Mouse (Mus musculus) ovary, postnatal 10 days (tissue): ENCODE results near the gene Map3k5.

Experiments used
- DNase-seq: peaks from one replicate; pipeline ENCODE4 v3.0.0; 2022; ENCODE audit warnings: low spot score

The Map3k5 gene

DNA sequence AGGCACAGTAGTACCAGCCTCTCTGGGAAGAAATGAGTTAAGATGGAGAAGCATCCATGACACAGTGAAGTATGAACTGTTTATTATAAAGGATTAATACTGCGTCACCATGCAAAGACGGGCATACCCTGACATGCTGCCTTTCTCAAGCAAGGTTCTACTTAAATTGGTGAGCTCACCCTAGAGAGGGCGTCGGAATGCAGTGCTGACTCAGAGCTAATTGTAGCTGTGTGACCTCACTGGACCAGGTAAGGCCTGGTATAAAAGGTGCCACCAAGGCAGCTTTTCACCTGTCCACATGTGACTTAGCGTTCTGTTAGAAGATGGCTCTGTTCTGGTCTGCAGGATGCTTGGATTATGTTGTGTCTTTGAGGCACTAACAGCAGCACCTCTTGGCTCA is 225.0 kb downstream of the Map3k5 start:
- no peak for DNase-seq

DNA sequence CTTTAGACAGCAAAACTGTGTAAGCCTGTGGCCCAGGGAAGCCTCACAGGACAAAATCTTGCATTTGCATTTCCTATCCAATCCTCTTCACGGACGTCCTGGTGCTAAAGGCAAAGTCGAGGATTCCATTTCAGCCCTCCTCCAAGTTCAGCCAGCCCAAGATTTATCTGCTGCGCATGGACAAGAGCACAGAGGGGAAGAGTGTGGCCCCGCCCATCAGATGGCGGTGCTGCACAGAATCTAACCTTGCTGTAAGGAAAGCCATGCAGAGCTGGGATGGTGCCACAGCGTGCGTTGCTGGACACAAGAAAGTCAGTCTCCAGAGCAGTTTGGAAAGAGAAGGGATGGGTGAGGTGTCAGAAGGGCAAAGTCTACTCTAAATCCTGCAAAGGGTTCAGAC is 226.6 kb downstream of the Map3k5 start:
- no peak for DNase-seq

DNA sequence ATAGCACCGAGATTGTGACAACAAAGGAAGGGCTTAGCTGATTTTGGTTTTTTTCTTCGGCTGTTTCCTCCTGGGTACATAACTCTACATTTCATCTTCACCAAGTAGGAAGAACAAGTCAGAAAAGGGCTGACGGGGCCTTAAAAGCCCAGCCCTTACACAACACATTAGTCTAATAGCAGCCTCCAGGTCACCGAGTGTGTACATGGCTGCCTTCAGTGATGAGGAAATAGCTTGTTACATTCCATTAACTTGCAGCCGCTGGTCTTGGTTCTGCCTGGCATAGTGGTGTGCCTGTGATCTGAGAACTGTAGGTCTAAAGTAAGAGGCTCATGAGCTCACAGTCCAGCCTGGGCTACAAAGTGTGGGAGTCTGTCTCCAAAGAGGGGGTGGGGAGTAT is 230.5 kb downstream of the Map3k5 start:
- DNase-seq, result no peak

DNA sequence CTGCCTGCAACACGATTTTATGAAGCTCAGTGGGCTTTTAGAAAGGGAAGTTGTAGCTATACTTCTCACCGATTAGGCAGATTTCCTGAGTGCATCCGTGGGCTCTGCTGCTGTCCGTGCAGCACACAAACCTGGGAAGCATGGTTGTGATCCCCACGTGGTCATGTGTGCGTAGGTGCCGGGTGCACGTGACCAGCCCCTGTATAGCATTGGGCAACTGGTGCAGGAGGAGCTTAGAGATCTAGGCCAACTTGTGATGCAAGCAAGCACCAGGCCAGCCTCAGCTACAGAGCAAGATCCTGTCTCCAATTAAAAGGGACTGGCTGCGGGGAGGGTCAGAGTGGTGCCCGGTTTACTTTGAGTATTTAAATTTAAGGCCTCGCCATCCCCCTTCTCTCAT is 232.5 kb downstream of the Map3k5 start:
- no peak for DNase-seq

DNA sequence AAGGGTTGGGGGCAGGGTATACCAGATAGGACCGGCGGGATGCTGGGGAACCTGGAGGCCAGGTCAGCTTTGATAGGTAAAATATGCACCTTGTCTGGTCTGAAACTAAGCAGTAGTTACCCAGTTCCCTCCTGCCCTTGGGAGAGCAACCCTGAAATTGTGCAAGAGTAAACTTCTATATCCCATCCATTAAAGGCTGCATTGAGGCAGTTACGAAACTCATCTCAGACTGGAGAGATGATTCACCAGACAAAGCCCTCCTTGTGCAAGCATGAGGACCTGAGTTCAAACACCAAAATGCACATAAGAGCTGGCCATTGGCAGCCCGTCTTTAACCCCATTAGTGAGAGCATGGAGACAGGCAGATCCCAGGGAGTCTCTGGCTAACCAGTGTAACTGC is 233.2 kb downstream of the Map3k5 start:
- DNase-seq, result no peak

DNA sequence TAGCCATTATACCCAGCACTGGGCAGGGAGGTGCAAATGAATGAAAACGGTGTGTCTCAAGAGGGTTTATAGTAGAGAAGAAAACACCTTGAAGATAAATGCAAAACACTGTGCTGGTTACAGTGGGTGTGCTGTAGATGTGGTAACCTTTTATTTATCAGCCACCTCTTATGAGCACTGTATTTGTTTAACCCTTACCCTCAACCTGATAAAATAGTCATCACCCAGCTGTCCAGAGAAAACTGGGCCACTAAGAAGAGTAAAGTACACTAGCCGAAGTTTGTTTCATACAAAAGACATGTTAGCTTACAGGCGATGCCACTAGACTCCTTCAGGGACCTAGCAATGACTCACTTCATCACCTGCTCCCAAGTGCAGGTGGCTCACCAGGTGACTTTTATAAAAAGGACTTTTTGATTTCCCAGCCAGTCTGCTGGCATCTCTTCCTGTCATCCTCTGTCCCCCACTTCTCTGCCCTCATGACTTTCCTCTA is 235.0 kb downstream of the Map3k5 start:
- DNase-seq, result no peak

DNA sequence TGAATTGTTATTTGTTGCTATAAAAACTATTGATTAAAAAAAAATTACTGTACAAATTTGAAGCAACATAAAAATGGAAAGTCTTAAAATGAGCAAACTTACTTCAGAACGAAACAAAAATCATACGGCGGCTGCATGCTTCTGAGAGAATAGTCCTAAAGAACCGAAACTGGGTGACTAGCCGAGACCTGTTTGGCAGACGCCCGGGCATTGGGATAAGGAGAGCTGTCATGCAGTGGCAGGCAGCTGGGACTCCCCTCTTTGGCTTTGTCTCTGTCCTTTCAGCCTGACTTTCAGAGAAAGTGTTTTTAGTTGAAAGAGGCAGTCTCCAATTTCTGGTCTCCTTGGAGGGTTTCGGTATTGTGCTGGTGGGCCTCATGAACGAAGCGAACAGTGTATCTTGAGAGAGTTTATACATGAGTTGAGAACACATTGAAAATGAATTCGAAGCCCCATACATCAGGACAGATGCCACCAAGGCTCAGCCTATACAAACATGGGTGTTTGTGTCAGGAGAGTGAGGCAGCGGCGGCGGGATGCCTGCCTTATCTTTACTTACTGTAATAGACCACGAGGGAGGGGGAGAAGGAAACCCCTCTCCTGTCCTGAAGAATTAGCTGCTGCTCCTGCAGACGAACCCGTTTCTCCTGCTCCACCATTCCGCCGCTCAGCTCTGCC is 235.8 kb downstream of the Map3k5 start:
- DNase-seq, result no peak

DNA sequence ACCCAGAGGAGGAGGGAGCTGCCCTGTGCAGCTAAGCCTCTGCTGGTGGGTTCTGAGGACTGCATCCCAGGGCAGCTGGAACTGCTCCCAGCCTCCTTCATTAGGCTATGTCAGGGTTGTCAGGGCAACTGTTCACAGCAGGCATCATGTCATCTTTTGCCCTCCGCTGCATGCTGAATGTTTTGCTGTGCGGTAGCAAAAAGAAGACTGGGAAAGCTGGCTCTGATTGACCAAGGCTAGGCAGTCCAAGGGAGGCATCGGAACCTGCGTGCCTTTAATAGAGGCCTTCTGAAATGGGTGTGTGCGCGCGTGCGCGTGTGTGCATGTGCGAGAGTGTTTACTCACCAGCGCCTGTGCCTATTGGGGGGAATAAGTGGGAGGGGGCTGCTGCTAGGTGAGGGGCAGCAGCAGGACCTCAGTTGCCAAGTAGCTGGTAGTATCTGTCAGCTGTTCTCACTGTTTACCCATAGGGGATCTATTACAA is 236.4 kb downstream of the Map3k5 start:
- DNase-seq, result no peak

DNA sequence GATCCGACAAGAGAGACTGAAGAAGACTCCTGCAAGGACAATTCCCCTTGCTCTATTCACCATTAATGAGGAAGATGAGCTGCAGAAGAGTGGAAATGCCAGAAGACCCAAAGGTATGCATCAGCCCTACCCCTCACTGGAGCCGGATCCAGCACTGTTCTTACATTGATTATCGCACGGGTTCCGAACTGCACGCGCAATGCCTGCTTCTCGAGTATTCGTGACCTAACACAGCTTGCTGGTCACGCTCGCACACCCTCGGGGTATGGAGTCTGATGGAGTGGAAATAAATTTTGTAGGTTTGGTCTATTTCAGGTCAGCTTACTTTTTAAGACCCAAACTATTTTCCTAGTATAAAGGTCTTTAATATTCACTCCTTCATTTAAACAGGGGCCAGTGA is 236.9 kb downstream of the Map3k5 start:
- DNase-seq, result no peak

DNA sequence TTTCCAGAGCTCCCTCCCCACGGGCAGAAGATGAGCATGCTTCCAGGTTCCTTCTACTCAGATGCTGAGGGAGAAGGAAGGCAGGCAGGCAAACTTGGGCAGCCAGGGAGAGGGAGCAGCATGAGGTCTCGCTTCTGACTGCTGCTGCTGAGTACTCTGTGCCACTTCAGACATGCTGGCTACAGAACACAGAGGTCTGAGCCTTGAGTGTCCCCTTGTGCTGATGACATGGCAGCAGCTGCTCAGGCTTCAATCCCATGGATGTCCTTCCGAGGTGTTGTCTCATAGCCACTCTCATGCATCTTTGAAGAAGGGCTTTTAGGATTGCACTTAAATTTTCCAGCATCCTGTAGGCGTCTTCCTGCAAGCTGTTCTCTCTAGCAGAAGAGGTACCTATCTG is 237.5 kb downstream of the Map3k5 start:
- DNase-seq, result no peak

DNA sequence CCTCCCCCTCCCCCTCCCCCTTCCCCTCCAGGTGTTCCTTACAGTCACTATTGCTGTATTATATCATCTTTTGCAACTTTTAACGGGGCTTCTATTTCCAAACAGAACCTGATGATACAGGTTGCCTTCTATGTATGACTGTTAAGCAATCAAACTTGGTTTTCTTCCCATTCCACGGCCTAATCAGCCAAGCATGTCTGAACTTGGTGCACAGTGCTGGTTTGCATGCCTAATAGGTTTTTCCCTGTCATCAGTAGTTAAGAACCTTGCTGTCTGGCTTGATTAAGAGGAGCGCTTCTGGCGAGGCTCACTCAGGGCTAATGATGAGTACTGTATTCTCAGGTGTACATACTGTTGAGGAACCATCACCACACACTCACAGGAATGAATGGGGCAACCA is 239.5 kb downstream of the Map3k5 start:
- DNase-seq, result no peak

DNA sequence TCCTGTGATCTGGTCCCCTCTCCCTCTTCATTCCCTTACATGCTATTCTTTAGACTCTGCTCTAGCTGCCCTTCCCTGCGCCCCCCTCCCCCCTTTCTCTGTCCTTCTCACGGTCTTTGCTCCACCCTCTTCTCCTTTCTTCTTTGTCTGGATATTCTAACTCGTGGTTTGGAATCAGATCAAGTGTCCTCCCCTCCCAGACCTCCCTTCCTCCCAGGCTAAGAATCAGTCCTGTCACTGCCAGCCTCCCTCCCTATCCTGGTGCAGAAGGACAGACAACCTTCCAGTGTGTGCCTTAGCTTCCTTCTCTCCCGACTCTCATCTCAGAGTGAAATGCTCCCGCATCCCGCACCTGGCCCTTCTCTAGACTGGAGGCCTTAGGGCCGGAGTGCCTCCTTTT is 241.8 kb downstream of the Map3k5 start:
- no peak for DNase-seq

DNA sequence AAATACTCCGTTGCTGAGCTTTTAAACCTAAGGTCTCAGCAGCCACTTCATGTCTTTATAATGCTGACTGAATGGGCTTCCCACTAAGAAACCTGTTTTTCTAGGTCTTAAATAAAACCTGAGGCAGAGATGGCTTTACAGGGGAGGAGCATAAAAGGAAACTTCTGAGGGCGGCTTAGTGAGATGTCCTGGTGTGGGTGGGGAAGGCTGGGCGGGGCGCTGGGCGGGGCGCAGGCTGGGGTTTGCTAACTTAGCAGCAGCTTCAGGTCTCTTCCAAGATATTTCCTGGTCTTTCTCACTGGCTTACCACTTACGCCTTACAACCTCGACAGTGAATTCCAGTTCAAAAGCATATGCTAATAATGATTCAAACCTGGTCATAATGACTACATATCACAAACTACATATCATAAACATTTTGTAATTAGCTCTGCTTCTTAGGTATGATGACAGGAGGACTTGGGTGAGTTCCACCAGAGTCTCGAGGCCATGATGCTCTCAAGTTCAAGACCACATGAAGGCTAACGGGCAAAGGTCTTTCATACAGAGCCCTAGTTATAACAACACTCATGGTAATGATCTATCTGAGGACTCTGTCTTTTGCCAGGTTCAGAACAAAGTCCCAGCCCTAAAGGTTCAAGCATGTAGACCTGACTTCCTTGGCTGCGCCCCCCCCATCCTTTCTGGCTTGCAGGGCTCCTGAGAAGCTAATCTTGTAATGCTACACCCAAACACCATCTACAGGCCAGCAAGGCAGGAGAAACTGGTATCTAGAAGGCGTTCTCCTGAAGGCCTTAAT is 244.7 kb downstream of the Map3k5 start:
- no peak for DNase-seq

DNA sequence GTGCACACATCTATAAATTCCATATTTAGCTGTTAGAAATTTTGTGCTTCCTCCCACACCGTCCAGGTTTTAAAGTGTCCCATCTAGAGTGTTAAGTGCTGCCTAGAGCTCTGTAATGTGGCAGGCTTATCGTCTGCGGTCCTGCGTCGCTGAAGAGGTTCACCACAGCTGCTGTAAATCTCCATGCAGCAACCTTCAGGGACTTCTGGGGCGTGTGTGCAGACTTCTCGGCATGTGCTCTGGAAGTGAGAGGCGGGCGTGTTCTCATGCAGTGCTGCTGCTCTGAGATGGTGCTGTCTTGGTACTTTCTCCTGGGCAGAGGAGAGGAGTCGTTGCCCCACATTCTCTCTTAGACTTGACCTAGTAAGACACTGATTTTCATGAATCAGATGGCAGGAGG is 246.9 kb downstream of the Map3k5 start:
- no peak for DNase-seq

DNA sequence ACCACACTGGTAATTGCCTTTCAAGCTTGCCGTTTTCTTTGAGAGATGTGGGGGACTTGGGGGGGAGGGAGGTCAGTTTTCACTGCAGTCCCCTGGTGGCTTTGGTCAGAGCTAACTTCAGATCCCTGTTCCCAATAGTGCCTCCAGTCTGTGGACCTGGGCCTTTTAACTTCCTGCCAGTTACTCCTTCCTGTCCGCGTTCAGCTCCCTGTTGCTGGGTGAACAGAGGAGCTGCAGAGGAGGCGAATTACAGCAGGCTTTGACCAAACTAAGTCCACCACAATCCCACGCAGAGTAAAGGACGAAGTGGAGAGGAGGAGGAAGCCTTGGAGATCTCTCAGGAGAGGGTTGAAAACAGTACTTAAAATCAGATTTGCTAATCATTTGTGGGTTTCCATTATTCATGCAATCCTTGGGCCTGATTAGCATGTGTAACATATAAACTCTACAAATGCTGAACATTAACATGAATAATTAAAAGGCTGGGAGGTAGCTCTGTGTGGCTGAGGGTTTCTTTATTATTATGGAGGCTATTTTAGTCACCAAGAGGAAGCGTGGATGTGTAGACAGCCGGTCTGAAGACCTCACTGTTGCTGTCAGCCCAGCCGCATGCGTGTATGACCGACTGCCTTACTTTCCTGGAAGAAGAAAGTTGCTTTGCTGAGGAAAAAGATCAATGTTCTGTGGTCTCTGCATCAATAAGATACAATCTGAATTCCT is 247.6 kb downstream of the Map3k5 start:
- no peak for DNase-seq

DNA sequence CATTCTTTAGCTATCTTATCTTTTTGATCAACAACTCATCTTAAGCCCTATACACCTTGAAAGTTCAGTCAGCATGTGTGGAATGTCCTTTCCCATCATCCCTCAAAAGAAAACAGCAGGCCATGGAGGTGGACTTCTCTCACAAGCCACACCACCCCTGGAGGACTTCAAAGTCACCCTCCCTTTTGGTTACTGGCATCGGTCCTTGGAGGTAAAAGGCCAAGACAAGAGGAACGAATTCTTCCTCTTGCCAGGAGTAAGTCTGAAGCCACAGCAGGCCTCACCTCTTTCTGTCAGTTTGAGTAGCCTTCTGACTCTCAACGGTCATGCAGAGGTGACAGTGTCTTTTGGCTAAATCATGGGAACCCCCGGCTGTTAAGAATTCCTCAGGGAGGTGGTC is 250.1 kb downstream of the Map3k5 start:
- no peak for DNase-seq

DNA sequence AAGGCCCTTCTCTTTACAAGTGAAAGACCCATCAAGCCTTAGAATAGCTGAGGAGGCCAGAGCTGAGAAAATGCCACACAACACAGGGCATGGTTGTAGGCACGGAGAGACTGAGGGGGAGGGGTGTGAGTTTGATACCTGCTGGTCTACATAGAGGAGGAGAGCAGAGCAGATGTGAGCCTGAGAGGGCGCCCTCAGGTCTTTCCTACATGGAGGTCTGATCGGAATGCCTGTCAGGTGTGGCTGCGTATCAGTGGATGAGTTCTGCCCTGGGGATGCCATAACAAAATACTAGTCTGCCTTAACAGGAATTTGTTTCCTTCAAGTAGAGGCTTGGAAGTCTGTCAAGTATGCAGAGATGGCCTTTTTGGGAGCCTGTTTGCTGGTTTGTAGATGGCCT is 251.0 kb downstream of the Map3k5 start:
- DNase-seq, result no peak

DNA sequence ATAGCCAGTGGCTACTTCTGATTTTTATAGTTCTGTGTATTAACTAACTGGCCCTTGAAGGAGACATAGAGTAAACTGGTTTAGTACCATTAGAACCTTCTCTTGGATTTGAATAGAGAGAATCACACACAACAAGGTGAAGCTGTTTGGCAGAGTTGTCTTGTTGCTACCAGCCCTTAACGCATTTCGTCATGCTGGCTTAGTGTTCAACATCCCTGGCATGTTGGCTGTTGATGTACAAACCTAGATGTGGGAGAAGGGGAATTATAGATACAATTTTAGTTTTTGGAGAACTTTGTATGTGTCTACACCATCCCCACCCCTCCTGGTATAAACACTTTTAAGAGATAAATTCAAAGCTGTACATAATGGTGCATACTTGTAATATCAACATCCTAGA is 251.5 kb downstream of the Map3k5 start:
- no peak for DNase-seq

DNA sequence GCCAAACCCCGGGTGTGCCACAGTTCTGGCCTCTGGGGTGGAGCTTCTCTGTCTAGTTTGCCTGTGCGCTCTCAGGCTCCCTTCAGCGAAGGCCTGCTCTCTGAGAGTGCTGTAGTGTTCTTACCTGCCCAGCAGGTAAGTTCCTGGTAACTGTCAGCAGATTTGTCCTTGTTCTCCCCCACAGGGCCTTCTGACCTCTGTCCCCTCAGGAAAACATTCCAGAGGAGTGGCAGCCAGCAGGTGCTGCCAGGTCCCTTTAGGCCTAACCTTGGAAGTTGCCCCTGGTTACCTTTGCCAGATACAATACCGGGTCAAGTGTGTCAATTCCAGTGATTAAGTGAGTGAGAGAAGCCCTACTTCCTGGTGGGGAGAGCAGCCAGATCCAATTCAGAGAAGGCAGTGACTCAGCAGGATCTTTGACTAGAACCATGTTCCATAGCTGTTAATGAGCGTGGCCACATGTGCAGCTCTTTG is 252.6 kb downstream of the Map3k5 start:
- no peak for DNase-seq

DNA sequence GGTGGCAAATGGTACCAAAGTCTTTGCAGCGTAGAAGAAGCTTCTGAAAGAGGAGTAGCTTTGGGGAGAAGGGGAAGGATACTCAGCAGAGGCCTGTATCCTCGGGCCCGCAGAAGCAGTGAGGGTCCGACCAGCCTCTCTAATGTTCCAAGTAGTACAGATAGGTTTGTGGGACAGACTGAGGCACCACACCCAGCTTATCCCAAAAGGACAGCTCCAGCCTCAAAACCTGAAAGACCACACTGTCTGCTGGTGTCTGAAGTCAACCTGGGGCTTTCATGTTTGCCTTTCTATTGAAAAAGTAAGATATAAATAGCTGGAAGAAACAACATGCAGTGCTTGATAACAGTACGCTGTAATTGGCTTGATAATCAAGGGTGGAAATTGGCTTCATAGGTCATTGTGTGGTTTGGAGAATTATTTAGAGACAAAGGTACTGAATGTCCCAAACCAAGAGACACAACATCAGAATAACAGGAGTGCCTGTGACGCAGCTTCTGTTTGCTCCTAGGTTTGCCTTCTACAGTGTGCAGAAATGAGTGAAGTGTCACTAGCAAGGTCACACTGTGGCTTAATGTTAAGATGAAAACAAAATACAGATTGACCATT is 256.0 kb downstream of the Map3k5 start:
- DNase-seq, result no peak
